Mouse (Mus musculus) ES-Bruce4 (cell line): Measurements from ENCODE around the gene Limd2.

ENCODE experiments used
- EP300 ChIP-seq: IDR thresholded peaks from 2 replicates; pipeline ENCODE4 v1.6.1; 2011; ENCODE audit warnings: low read depth, low read length; ENCODE audit not compliant: insufficient read depth
- POLR2A ChIP-seq: IDR thresholded peaks from one replicate; pipeline ENCODE4 v1.8.1; 2011; ENCODE audit warnings: low read length; ENCODE audit not compliant: insufficient read depth

DNA sequence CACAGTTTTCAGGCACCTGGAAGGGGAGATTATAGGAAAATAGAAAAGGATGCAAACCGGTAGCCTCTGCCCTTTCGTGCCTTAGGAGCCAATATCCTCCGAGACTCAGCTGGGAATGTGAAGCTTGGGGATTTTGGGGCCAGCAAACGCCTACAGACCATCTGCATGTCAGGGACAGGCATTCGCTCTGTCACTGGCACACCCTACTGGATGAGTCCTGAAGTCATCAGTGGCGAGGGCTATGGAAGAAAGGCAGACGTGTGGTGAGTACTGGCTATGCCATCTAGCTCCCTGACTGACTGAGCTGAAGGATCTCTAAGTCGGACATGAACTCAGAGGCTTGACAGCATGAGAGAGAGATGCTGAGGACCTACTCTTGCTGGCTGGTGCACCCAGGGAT lies 8.5 kb downstream of the Limd2 start:
- TF ChIP-seq EP300 (no peak), POLR2A (no peak)
